Mouse (Mus musculus): ENCODE data around the gene Mical2. TPM values are rescaled to one million over a fixed set of nuclear protein-coding genes. Genes with fewer than 3 reads are reported as not detected.

Gene Mical2
- polyA plus RNA-seq, 1 experiment = 58.2 TPM

- H3K4me3 ChIP-seq (replicated peaks; ENCODE audit: extremely low read depth, low read depth, low read length) = no peak overlapping the region
- TF ChIP-seq CTCF (IDR thresholded peaks at IDR 0.05; ENCODE audit: insufficient read depth, low read length) (no peak), POLR2A (IDR thresholded peaks at IDR 0.05; ENCODE audit: borderline replicate concordance, extremely low read depth, low read depth, low read length) (no peak)
- peaks cover 15% of the 10 kb centered on the region for H3K4me1 ChIP-seq (ENCODE audit: control insufficient read depth, insufficient read depth, low read length)
- DNase-seq = no peak
- WGBS = 66% methylated on average over 6 of the region's 6 CpGs
These were observed 228.7 kb downstream of the Mical2 start for GRCm38 (mm10) chr7:112454380-112454779.

- WGBS = 84% methylated on average over 2 of the region's 2 CpGs
- DNase-seq = no peak
- Histone ChIP-seq H3K4me3 (replicated peaks; ENCODE audit: extremely low read depth, low read depth, low read length) (no peak overlapping the region), H3K4me1 (ENCODE audit: control insufficient read depth, insufficient read depth, low read length) (peaks cover 15% of the 10 kb centered on the region)
- TF ChIP-seq CTCF (IDR thresholded peaks at IDR 0.05; ENCODE audit: insufficient read depth, low read length) = no peak
- TF ChIP-seq POLR2A (IDR thresholded peaks at IDR 0.05; ENCODE audit: borderline replicate concordance, extremely low read depth, low read depth, low read length) = no peak
These were observed 229.3 kb downstream of the Mical2 start for GRCm38 (mm10) chr7:112454951-112455350.

- peaks cover 15% of the 10 kb centered on the region for H3K4me1 ChIP-seq (ENCODE audit: control insufficient read depth, insufficient read depth, low read length)
- DNase-seq = no peak
- no peak overlapping the region for H3K4me3 ChIP-seq (replicated peaks; ENCODE audit: extremely low read depth, low read depth, low read length)
- no peak for TF ChIP-seq POLR2A (IDR thresholded peaks at IDR 0.05; ENCODE audit: borderline replicate concordance, extremely low read depth, low read depth, low read length)
- no peak for TF ChIP-seq CTCF (IDR thresholded peaks at IDR 0.05; ENCODE audit: insufficient read depth, low read length)
- WGBS = 76% methylated on average over 5 of the region's 5 CpGs
These were observed 230.0 kb downstream of the Mical2 start for GRCm38 (mm10) chr7:112455566-112456110.

DNA sequence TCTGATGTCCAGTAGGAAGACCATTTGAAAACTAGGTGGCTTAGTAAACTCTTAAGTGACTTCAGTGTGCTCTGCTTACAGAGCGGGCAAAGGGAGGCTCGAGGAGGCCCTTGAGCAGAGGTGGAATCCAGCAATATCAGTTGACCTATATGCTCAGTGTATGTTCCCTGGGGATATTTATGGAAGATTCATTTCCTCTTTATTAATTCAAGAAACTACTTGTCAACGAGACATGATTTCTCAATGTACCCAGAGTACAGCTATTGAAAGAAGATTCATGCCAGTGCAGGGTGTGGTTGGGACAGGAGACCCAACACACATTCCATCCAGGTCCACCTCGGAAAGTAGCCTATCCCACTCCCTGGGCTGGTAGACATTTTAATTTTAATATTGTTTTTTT is 231.7 kb downstream of the Mical2 start:
- TF ChIP-seq CTCF (IDR thresholded peaks at IDR 0.05; ENCODE audit: insufficient read depth, low read length) = no peak
- TF ChIP-seq POLR2A (IDR thresholded peaks at IDR 0.05; ENCODE audit: borderline replicate concordance, extremely low read depth, low read depth, low read length) = no peak
- Histone ChIP-seq H3K4me3 (replicated peaks; ENCODE audit: extremely low read depth, low read depth, low read length) (no peak overlapping the region), H3K4me1 (ENCODE audit: control insufficient read depth, insufficient read depth, low read length) (peaks cover 15% of the 10 kb centered on the region)
- DNase-seq = no peak
- WGBS = 67% methylated on average over 4 of the region's 4 CpGs

- H3K4me3 ChIP-seq (replicated peaks; ENCODE audit: extremely low read depth, low read depth, low read length) = no peak overlapping the region
- peaks cover 13% of the 10 kb centered on the region for H3K4me1 ChIP-seq (ENCODE audit: control insufficient read depth, insufficient read depth, low read length)
- TF ChIP-seq CTCF (IDR thresholded peaks at IDR 0.05; ENCODE audit: insufficient read depth, low read length) = no peak
- TF ChIP-seq POLR2A (IDR thresholded peaks at IDR 0.05; ENCODE audit: borderline replicate concordance, extremely low read depth, low read depth, low read length) = no peak
- DNase-seq = no peak
- WGBS = 85% methylated on average over 4 of the region's 4 CpGs
These were observed 232.3 kb downstream of the Mical2 start for GRCm38 (mm10) chr7:112457920-112458319.

- 49% methylated on average over 5 of the region's 5 CpGs for WGBS
- TF ChIP-seq POLR2A (IDR thresholded peaks at IDR 0.05; ENCODE audit: borderline replicate concordance, extremely low read depth, low read depth, low read length) = no peak
- TF ChIP-seq CTCF (IDR thresholded peaks at IDR 0.05; ENCODE audit: insufficient read depth, low read length) = no peak
- peaks cover 13% of the 10 kb centered on the region for H3K4me1 ChIP-seq (ENCODE audit: control insufficient read depth, insufficient read depth, low read length)
These were observed 232.8 kb downstream of the Mical2 start for GRCm38 (mm10) chr7:112458440-112458839.

More at GRCm38 (mm10) chr7:112458440-112458839, 232.8 kb downstream of the Mical2 start:
- no peak for DNase-seq
- H3K4me3 ChIP-seq (replicated peaks; ENCODE audit: extremely low read depth, low read depth, low read length) = no peak overlapping the region

Other genes starting within 250 kb of the Mical2 start
- 9.0 and 14.7 TPM in 2 replicates for gene Usp47, start 202.4 kb upstream of the Mical2 start, polyA plus RNA-seq (2012; rRNA removed)
- gene Dkk3, start 66.8 kb upstream of the Mical2 start, polyA plus RNA-seq (2012; rRNA removed) = 28.3 and 32.3 TPM in 2 replicates
- gene Parva, start 201.6 kb downstream of the Mical2 start, polyA plus RNA-seq (2012; rRNA removed) = 54.7 and 80.5 TPM in 2 replicates

All from lung, adult 2 months (tissue).